Mouse (Mus musculus): Measurements from ENCODE around the gene Ceacam16. TPM values are rescaled to one million over a fixed set of nuclear protein-coding genes. Genes with fewer than 3 reads are reported as not detected.

Ceacam16 gene
- polyA plus RNA-seq, 1 experiment, result not detected

- TF ChIP-seq POLR2A (IDR thresholded peaks at IDR 0.05; ENCODE audit: borderline replicate concordance, extremely low read depth, insufficient read depth, insufficient read length, poor library complexity, severe bottlenecking) (no peak), CTCF (IDR thresholded peaks at IDR 0.05; ENCODE audit: borderline replicate concordance, extremely low read depth, insufficient read depth, insufficient read length) (no peak)
- DNase-seq (ENCODE audit: low read depth), result no peak
Observed at GRCm38 (mm10) chr7:19823256-19824181, 37.6 kb downstream of the Ceacam16 start.

GRCm38 (mm10) chr7:19822604-19823058 lies 38.5 kb downstream of the Ceacam16 start, which contains the start of gene Bcl3:
Gene Bcl3 (minus strand): TSS chr7:19822770.
- TF ChIP-seq POLR2A (IDR thresholded peaks at IDR 0.05; ENCODE audit: borderline replicate concordance, extremely low read depth, insufficient read depth, insufficient read length, poor library complexity, severe bottlenecking), result no peak
- no peak for TF ChIP-seq CTCF (IDR thresholded peaks at IDR 0.05; ENCODE audit: borderline replicate concordance, extremely low read depth, insufficient read depth, insufficient read length)
- no peak for DNase-seq (ENCODE audit: low read depth)

- no peak for TF ChIP-seq POLR2A (IDR thresholded peaks at IDR 0.05; ENCODE audit: borderline replicate concordance, extremely low read depth, insufficient read depth, insufficient read length, poor library complexity, severe bottlenecking)
- TF ChIP-seq CTCF (IDR thresholded peaks at IDR 0.05; ENCODE audit: borderline replicate concordance, extremely low read depth, insufficient read depth, insufficient read length), result no peak
- DNase-seq (ENCODE audit: low read depth), result no peak
Observed at GRCm38 (mm10) chr7:19822193-19822592, 38.9 kb downstream of the Ceacam16 start.

GRCm38 (mm10) chr7:19821633-19822032 lies 39.5 kb downstream of the Ceacam16 start:
- TF ChIP-seq POLR2A (IDR thresholded peaks at IDR 0.05; ENCODE audit: borderline replicate concordance, extremely low read depth, insufficient read depth, insufficient read length, poor library complexity, severe bottlenecking), result no peak
- no peak for TF ChIP-seq CTCF (IDR thresholded peaks at IDR 0.05; ENCODE audit: borderline replicate concordance, extremely low read depth, insufficient read depth, insufficient read length)
- DNase-seq (ENCODE audit: low read depth), result no peak

- DNase-seq (ENCODE audit: low read depth), result no peak
Observed at GRCm38 (mm10) chr7:19820347-19821048, 40.6 kb downstream of the Ceacam16 start.

GRCm38 (mm10) chr7:19818875-19819274 lies 42.2 kb downstream of the Ceacam16 start:
- no peak for TF ChIP-seq POLR2A (IDR thresholded peaks at IDR 0.05; ENCODE audit: borderline replicate concordance, extremely low read depth, insufficient read depth, insufficient read length, poor library complexity, severe bottlenecking)
- TF ChIP-seq CTCF (IDR thresholded peaks at IDR 0.05; ENCODE audit: borderline replicate concordance, extremely low read depth, insufficient read depth, insufficient read length), result no peak
- no peak for DNase-seq (ENCODE audit: low read depth)

More at GRCm38 (mm10) chr7:19820347-19821048, 40.6 kb downstream of the Ceacam16 start:
- TF ChIP-seq CTCF (IDR thresholded peaks at IDR 0.05; ENCODE audit: borderline replicate concordance, extremely low read depth, insufficient read depth, insufficient read length) (no peak), POLR2A (IDR thresholded peaks at IDR 0.05; ENCODE audit: borderline replicate concordance, extremely low read depth, insufficient read depth, insufficient read length, poor library complexity, severe bottlenecking) (no peak)

- no peak for TF ChIP-seq CTCF (IDR thresholded peaks at IDR 0.05; ENCODE audit: borderline replicate concordance, extremely low read depth, insufficient read depth, insufficient read length)
- no peak for TF ChIP-seq POLR2A (IDR thresholded peaks at IDR 0.05; ENCODE audit: borderline replicate concordance, extremely low read depth, insufficient read depth, insufficient read length, poor library complexity, severe bottlenecking)
- DNase-seq (ENCODE audit: low read depth), result no peak
Observed at GRCm38 (mm10) chr7:19818440-19818839, 42.7 kb downstream of the Ceacam16 start.

- DNase-seq (ENCODE audit: low read depth), result peak; percentile 74
- no peak for TF ChIP-seq CTCF (IDR thresholded peaks at IDR 0.05; ENCODE audit: borderline replicate concordance, extremely low read depth, insufficient read depth, insufficient read length)
- TF ChIP-seq POLR2A (IDR thresholded peaks at IDR 0.05; ENCODE audit: borderline replicate concordance, extremely low read depth, insufficient read depth, insufficient read length, poor library complexity, severe bottlenecking), result no peak
Observed at GRCm38 (mm10) chr7:19817382-19818105, 43.6 kb downstream of the Ceacam16 start.

GRCm38 (mm10) chr7:19816224-19816771 lies 44.8 kb downstream of the Ceacam16 start:
- TF ChIP-seq POLR2A (IDR thresholded peaks at IDR 0.05; ENCODE audit: borderline replicate concordance, extremely low read depth, insufficient read depth, insufficient read length, poor library complexity, severe bottlenecking) (no peak), CTCF (IDR thresholded peaks at IDR 0.05; ENCODE audit: borderline replicate concordance, extremely low read depth, insufficient read depth, insufficient read length) (no peak)
- peak; percentile 62 for DNase-seq (ENCODE audit: low read depth)
